Mouse (Mus musculus) adrenal gland, adult 8-10 months (tissue): ENCODE measurements around the gene Kif2a. TPM values are rescaled to one million over a fixed set of nuclear protein-coding genes. Genes with fewer than 3 reads are reported as not detected.
"Not testable (repeated sequence)": the region's sequence is repeated elsewhere in the genome, so short reads cannot be mapped to it uniquely, and the experiment has no call there.

ENCODE experiments used
- DNase-seq: peaks from one replicate; pipeline ENCODE4 v3.0.0; 2022
- total RNA-seq, 4 experiments: library from RNA; stranded (reverse); gene quantifications; 2 replicates each; pipeline ENCODE4 v1.2.4; 2022

Gene Kif2a
- total RNA-seq, 4 experiments from 2014 or later, result 35.1 to 62.0 (median 52.1) TPM

- DNase-seq, result peak; percentile 29
These were observed 92.7 kb downstream of the Kif2a start for GRCm38 (mm10) chr13:106929201-106929600.

- DNase-seq, result no peak
These were observed 93.6 kb downstream of the Kif2a start for GRCm38 (mm10) chr13:106928296-106928695.

- DNase-seq, result not testable (repeated sequence)
These were observed 96.0 kb downstream of the Kif2a start for GRCm38 (mm10) chr13:106925921-106926320.

- no peak for DNase-seq
These were observed 103.4 kb downstream of the Kif2a start for GRCm38 (mm10) chr13:106918322-106919050.

- DNase-seq, result no peak
These were observed 108.7 kb downstream of the Kif2a start for GRCm38 (mm10) chr13:106913125-106913736.

GRCm38 (mm10) chr13:106910096-106910495 is 111.8 kb downstream of the Kif2a start:
- DNase-seq, result peak; percentile 21

Other genes with a start within 250 kb of the Kif2a start
- 10 to 100 TPM; 35.5 to 40.7 (median 38.3) TPM for gene Ipo11, start 85.2 kb downstream of the Kif2a start, total RNA-seq
- 10 to 100 TPM; 11.7 to 19.7 (median 17.7) TPM for gene Dimt1, start 75.0 kb downstream of the Kif2a start, total RNA-seq